Comparison of ENCODE assay signal across 11 mouse cellular contexts in genomic region chr11:6174719-6175118, GRCm38 (mm10). TPM values are rescaled to one million over a fixed set of nuclear protein-coding genes. Genes with fewer than 3 reads are reported as not detected.
A peak's percentile ranks its signal among the peaks of the same experiment; 100 is the strongest.
DNase-seq lines count a peak whose midpoint lies in the region; ATAC-seq lines count a peak whose summit lies in the region.
"Had no signal": no experiment of that assay in that cellular context is flagged by ENCODE, and none has a peak within 500 bp of the region (broad histone marks: within the 10 kb centered on the region; RNA-seq: fewer than 3 reads in every experiment).

No protein-coding gene starts in this region.

- 60% methylated on average over 7 of the region's 7 CpGs for WGBS in embryonic facial prominence, embryonic 15.5 days
- WGBS in forebrain, embryonic 14.5 days: 91% methylated on average over 7 of the region's 7 CpGs

- DNase-seq in gastrocnemius, adult 18-20 months (ENCODE audit: low spot score): peak; percentile 37
- DNase-seq in gastrocnemius, postnatal 4 days (ENCODE audit: low spot score in 2 of 2): no peak
- peak; percentile 54 for DNase-seq in 416B (ENCODE audit: low read depth)
- DNase-seq in left cerebral cortex, postnatal 36 days (ENCODE audit: low spot score in 2 of 2): peak; percentile 50 to 54
- no peak for DNase-seq in natural killer cell, adult 2 months (ENCODE audit: low spot score in 2 of 2)
- no peak for DNase-seq in forebrain, embryonic 14.5 days (ENCODE audit: low spot score)
- DNase-seq in gastrocnemius, postnatal 14 days: no peak

- 0 out of 2 replicates have a peak overlapping the region, but pooled peaks have one; percentile 44 for H3K27ac ChIP-seq in embryonic facial prominence, embryonic 15.5 days (replicated peaks)
- H3K27ac ChIP-seq in forebrain, embryonic 14.5 days (ENCODE audit: low read depth, low read length): no peak overlapping the region
- H3K27ac ChIP-seq: limb, embryonic 12.5 days had no signal

- no peaks in the 10 kb centered on the region for H3K36me3 ChIP-seq in embryonic facial prominence, embryonic 15.5 days
- no peaks in the 10 kb centered on the region for H3K36me3 ChIP-seq in forebrain, embryonic 14.5 days (ENCODE audit: control insufficient read depth, insufficient read depth, low read length)
- H3K36me3 ChIP-seq: limb, embryonic 12.5 days had no signal

- intact Hi-C loops in left cerebral cortex, postnatal 36 days (cut with DNase I): no loop called here
- intact Hi-C loops in gastrocnemius, postnatal 14 days (cut with DNase I; ENCODE audit: low total_unique reads): no loop called here

- ATAC-seq in embryonic facial prominence, embryonic 15.5 days (ENCODE audit: insufficient number of reproducible peaks, low FRiP score, low TSS enrichment, low read depth): no peak
- ATAC-seq in forebrain, embryonic 14.5 days: no peak

- H3K9me3 ChIP-seq in embryonic facial prominence, embryonic 15.5 days (replicated peaks): no peaks in the 10 kb centered on the region
- H3K9me3 ChIP-seq in forebrain, embryonic 14.5 days (replicated peaks; ENCODE audit: control insufficient read depth, low read length): no peaks in the 10 kb centered on the region
- H3K9me3 ChIP-seq: limb, embryonic 12.5 days had no signal

- H3K4me2 ChIP-seq in embryonic facial prominence, embryonic 15.5 days (replicated peaks): no peak overlapping the region
- no peak overlapping the region for H3K4me2 ChIP-seq in forebrain, embryonic 14.5 days (ENCODE audit: low read length)
- H3K4me2 ChIP-seq: limb, embryonic 12.5 days had no signal

- peaks cover 17% of the 10 kb centered on the region for H3K4me1 ChIP-seq in embryonic facial prominence, embryonic 15.5 days
- peaks cover 12% of the 10 kb centered on the region for H3K4me1 ChIP-seq in forebrain, embryonic 14.5 days (ENCODE audit: control insufficient read depth, insufficient read depth, low read length)

- H3K27me3 ChIP-seq in embryonic facial prominence, embryonic 15.5 days: no peaks in the 10 kb centered on the region
- H3K27me3 ChIP-seq in forebrain, embryonic 14.5 days (replicated peaks; ENCODE audit: control insufficient read depth, insufficient read depth, low read length): no peaks in the 10 kb centered on the region
- H3K27me3 ChIP-seq: limb, embryonic 12.5 days had no signal

- no peak overlapping the region for H3K9ac ChIP-seq in embryonic facial prominence, embryonic 15.5 days
- H3K9ac ChIP-seq in forebrain, embryonic 14.5 days (ENCODE audit: low read length): no peak overlapping the region
- H3K9ac ChIP-seq: limb, embryonic 12.5 days had no signal

- no peak overlapping the region for H3K4me3 ChIP-seq in embryonic facial prominence, embryonic 15.5 days (replicated peaks)
- no peak overlapping the region for H3K4me3 ChIP-seq in forebrain, embryonic 14.5 days (ENCODE audit: low read depth, low read length)
- H3K4me3 ChIP-seq: limb, embryonic 12.5 days had no signal

RNA-seq across cellular contexts. Expression of gene A730071L15Rik, which starts 25.1 kb away (rescaled TPM):
- under 1 TPM in 1 of 2 experiments, not detected in 1; 0.14 TPM for total RNA-seq in gastrocnemius, adult 18-20 months (2021)
- total RNA-seq in gastrocnemius, postnatal 4 days (2021): under 1 TPM; 0.21 to 0.44 TPM
- 0.43 TPM in 2 replicates for polyA plus RNA-seq in embryonic facial prominence, embryonic 15.5 days (2015; fragmentation: Nextera tagmentation; extraction: Ambion mirVana)
- under 1 TPM in 1 of 2 experiments, not detected in 1; 0.25 TPM for total RNA-seq in left cerebral cortex, postnatal 36 days (2021)
- 0.35 and 0.95 TPM in 2 replicates for polyA plus RNA-seq in forebrain, embryonic 14.5 days (2014; fragmentation: Nextera tagmentation; extraction: Ambion mirVana)
- under 1 TPM in 1 of 2 experiments, not detected in 1; 0.21 TPM for total RNA-seq in gastrocnemius, postnatal 14 days (2021)
- total RNA-seq: hematopoietic stem cell, adult 5-6 weeks had no signal

RNA-seq across cellular contexts. Expression of gene Nudcd3, which starts 25.5 kb away (rescaled TPM):
- total RNA-seq in gastrocnemius, adult 18-20 months (2021): 10 to 100 TPM; 65.0 to 70.0 TPM
- total RNA-seq in gastrocnemius, postnatal 4 days (2021): 10 to 100 TPM; 56.4 to 61.0 TPM
- polyA plus RNA-seq in embryonic facial prominence, embryonic 15.5 days (2015; fragmentation: Nextera tagmentation; extraction: Ambion mirVana): 39.7 and 41.3 TPM in 2 replicates
- total RNA-seq in left cerebral cortex, postnatal 36 days (2021): 100 to 1,000 TPM; 120 to 133 TPM
- 49.7 and 50.3 TPM in 2 replicates for polyA plus RNA-seq in forebrain, embryonic 14.5 days (2014; fragmentation: Nextera tagmentation; extraction: Ambion mirVana)
- total RNA-seq in gastrocnemius, postnatal 14 days (2021): 10 to 100 TPM; 54.4 to 57.1 TPM

RNA-seq across cellular contexts. Expression of gene Npc1l1, which starts 55.2 kb away (rescaled TPM):
- total RNA-seq in gastrocnemius, adult 18-20 months (2021): under 1 TPM; 0.23 to 0.28 TPM
- under 1 TPM; 0.05 to 0.12 TPM for total RNA-seq in gastrocnemius, postnatal 4 days (2021)
- 0.04 and 0.14 TPM in 2 replicates for polyA plus RNA-seq in embryonic facial prominence, embryonic 15.5 days (2015; fragmentation: Nextera tagmentation; extraction: Ambion mirVana)
- 1 to 10 TPM in 1 of 2 experiments, under 1 TPM in 1; 0.72 to 1.2 TPM for total RNA-seq in left cerebral cortex, postnatal 36 days (2021)
- 0.05 TPM in 1 of 2 replicates, not detected in the other for polyA plus RNA-seq in forebrain, embryonic 14.5 days (2014; fragmentation: Nextera tagmentation; extraction: Ambion mirVana)
- under 1 TPM; 0.06 to 0.13 TPM for total RNA-seq in gastrocnemius, postnatal 14 days (2021)
- total RNA-seq: hematopoietic stem cell, adult 5-6 weeks; neutrophil, adult 5-6 weeks had no signal
- polyA plus RNA-seq: limb, embryonic 12.5 days had no signal

Comparison
In these comparisons a context has a peak if more than half of its experiments do, and no peak if none do; other contexts are left out.
1. DNase-seq: peak in gastrocnemius, adult 18-20 months (single experiment), 416B (single experiment) and left cerebral cortex, postnatal 36 days (2 of 2); none in gastrocnemius, postnatal 4 days (0 of 2), natural killer cell, adult 2 months (0 of 2), forebrain, embryonic 14.5 days (single experiment) and gastrocnemius, postnatal 14 days (single experiment).